Mouse (Mus musculus): Measurements from ENCODE around the gene Gfi1b.

The Gfi1b gene

GRCm38 (mm10) chr2:28598692-28599568 is 22.9 kb downstream of the Gfi1b start:
- DNase-seq (ENCODE audit: low spot score): no peak

- DNase-seq (ENCODE audit: low spot score): no peak
Measured at GRCm38 (mm10) chr2:28597733-28598547, 23.8 kb downstream of the Gfi1b start.

- DNase-seq (ENCODE audit: low spot score): no peak
Measured at GRCm38 (mm10) chr2:28596998-28597397, 24.8 kb downstream of the Gfi1b start.

- no peak for DNase-seq (ENCODE audit: low spot score)
Measured at GRCm38 (mm10) chr2:28596021-28596420, 25.8 kb downstream of the Gfi1b start.

- peak; percentile 54 for DNase-seq (ENCODE audit: low spot score)
Measured at GRCm38 (mm10) chr2:28592809-28593208, 29.0 kb downstream of the Gfi1b start.

- no peak for DNase-seq (ENCODE audit: low spot score)
Measured at GRCm38 (mm10) chr2:28591479-28591878, 30.3 kb downstream of the Gfi1b start.

- no peak for DNase-seq (ENCODE audit: low spot score)
Measured at GRCm38 (mm10) chr2:28588574-28588973, 33.2 kb downstream of the Gfi1b start.

GRCm38 (mm10) chr2:28585730-28586129 is 36.1 kb downstream of the Gfi1b start:
- DNase-seq (ENCODE audit: low spot score): no peak

GRCm38 (mm10) chr2:28585043-28585571 is 36.7 kb downstream of the Gfi1b start:
- DNase-seq (ENCODE audit: low spot score): peak; percentile 67

GRCm38 (mm10) chr2:28583651-28584050 is 38.1 kb downstream of the Gfi1b start, which contains the start of gene Gtf3c5:
TSS of gene Gtf3c5 (minus strand) at chr2:28583751.
- DNase-seq (ENCODE audit: low spot score): no peak

GRCm38 (mm10) chr2:28582647-28583353 is 39.0 kb downstream of the Gfi1b start:
- DNase-seq (ENCODE audit: low spot score): peak; percentile 85

- no peak for DNase-seq (ENCODE audit: low spot score)
Measured at GRCm38 (mm10) chr2:28578003-28578402, 43.8 kb downstream of the Gfi1b start.

- DNase-seq (ENCODE audit: low spot score): no peak
Measured at GRCm38 (mm10) chr2:28576815-28577214, 45.0 kb downstream of the Gfi1b start.

GRCm38 (mm10) chr2:28575341-28575740 is 46.4 kb downstream of the Gfi1b start:
- no peak for DNase-seq (ENCODE audit: low spot score)

- DNase-seq (ENCODE audit: low spot score): no peak
Measured at GRCm38 (mm10) chr2:28569903-28570302, 51.9 kb downstream of the Gfi1b start.

GRCm38 (mm10) chr2:28566545-28566944 is 55.2 kb downstream of the Gfi1b start:
- no peak for DNase-seq (ENCODE audit: low spot score)

- no peak for DNase-seq (ENCODE audit: low spot score)
Measured at GRCm38 (mm10) chr2:28564380-28564779, 57.4 kb downstream of the Gfi1b start.

- no peak for DNase-seq (ENCODE audit: low spot score)
Measured at GRCm38 (mm10) chr2:28563830-28564229, 58.0 kb downstream of the Gfi1b start.

- DNase-seq (ENCODE audit: low spot score): no peak
Measured at GRCm38 (mm10) chr2:28563303-28563702, 58.5 kb downstream of the Gfi1b start, which contains the start of gene Cel. TSS of gene Cel (minus strand) at chr2:28563403.

Measured in ovary, postnatal 14 days (tissue).